Mouse (Mus musculus) testis, adult 2 months (tissue): ENCODE measurements at regions not wholly inside any gene's neighbourhood (a gene's known extent, or its start where the extent isn't known, plus 50 kb on each side); places are given as distances from the start of the nearest gene placed in this dataset.

Source experiments
- H3K27ac ChIP-seq: fragments of 200-500 bp; 2 replicates; pipeline ENCODE4 v1.5.1; 2012; ENCODE audit warnings: low read depth, low read length; ENCODE audit not compliant: control insufficient read depth, insufficient read depth
- H3K27me3 ChIP-seq: fragments of 200-500 bp; 2 replicates; pipeline ENCODE4 v1.6.1; 2012; ENCODE audit warnings: mild to moderate bottlenecking, low read length, moderate library complexity; ENCODE audit not compliant: control insufficient read depth, insufficient read depth
- H3K36me3 ChIP-seq: fragments of 200-500 bp; 2 replicates; pipeline ENCODE4 v1.6.1; 2012; ENCODE audit warnings: mild to moderate bottlenecking, low read length; ENCODE audit not compliant: control insufficient read depth, insufficient read depth
- H3K4me1 ChIP-seq: fragments of 200-500 bp; 2 replicates; pipeline ENCODE4 v1.6.1; 2012; ENCODE audit warnings: low read length; ENCODE audit not compliant: control insufficient read depth, insufficient read depth
- H3K4me3 ChIP-seq: fragments of 200-500 bp; 2 replicates; pipeline ENCODE4 v1.5.1; 2012; ENCODE audit warnings: low read depth, mild to moderate bottlenecking, low read length, moderate library complexity, mixed read lengths; ENCODE audit not compliant: control insufficient read depth
- CTCF ChIP-seq: fragments of 200-500 bp; IDR thresholded peaks from 2 replicates; pipeline ENCODE4 v1.5.1; 2012; ENCODE audit warnings: low read depth, mild to moderate bottlenecking, inconsistent platforms, low read length, moderate library complexity; ENCODE audit not compliant: control insufficient read depth, insufficient read depth, insufficient replicate concordance
- POLR2A ChIP-seq: fragments of 200-500 bp; IDR thresholded peaks from 2 replicates; pipeline ENCODE4 v1.6.1; 2012; ENCODE audit warnings: low read depth, mild to moderate bottlenecking, inconsistent platforms, low read length, moderate library complexity; ENCODE audit not compliant: control insufficient read depth

DNA sequence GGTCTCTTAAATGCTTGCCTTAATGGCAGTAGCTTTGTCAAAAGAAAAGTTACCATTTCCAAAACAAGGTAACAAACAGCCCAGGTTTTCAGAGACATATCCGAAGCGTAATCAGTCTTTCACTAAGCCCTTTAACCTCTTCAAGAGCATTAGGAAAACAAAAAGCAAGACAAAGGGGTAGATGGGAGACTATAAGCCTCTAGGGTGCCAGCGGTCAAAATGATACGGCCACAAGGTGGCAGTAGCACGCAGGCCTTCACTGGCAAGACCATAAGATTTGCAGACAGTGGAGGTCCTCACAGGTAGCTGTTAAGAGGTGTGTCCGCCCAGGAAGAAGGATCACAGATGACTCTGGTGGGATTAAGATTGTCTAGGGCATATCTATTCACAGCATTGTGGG, 618.4 kb upstream of the Tmem132c start:
- Histone ChIP-seq H3K36me3 (no peaks in the 10 kb centered on the region), H3K4me3 (no peak overlapping the region), H3K4me1 (no peaks in the 10 kb centered on the region), H3K27me3 (no peaks in the 10 kb centered on the region), H3K27ac (no peak overlapping the region)
- TF ChIP-seq CTCF: peak; percentile 69; the same call in 1 of the 2 replicates
- no peak for TF ChIP-seq POLR2A

- Histone ChIP-seq H3K4me1 (no peaks in the 10 kb centered on the region), H3K27ac (no peak overlapping the region), H3K4me3 (no peak overlapping the region), H3K36me3 (no peaks in the 10 kb centered on the region), H3K27me3 (no peaks in the 10 kb centered on the region)
- TF ChIP-seq POLR2A: no peak
Measured at GRCm38 (mm10) chr5:126629826-126630225, 611.8 kb upstream of the Tmem132c start.

DNA sequence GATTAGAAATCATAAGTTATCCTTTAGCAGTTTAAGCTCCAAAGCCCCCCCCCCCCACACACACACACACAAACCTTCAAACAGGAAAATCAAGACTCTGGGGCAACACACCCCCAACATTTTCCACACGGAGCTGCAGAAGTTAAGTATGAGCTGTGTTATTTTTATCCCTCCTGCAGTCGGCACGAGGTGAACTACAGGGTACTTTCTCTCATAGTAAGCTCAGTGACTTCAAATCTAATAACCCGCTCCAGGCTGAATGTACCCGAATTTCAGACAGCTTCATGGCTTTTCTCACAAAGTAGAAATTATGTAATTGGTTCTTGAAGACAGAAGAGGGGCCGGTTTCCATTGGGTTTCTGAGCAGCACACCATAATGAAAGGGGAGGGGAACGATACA, 591.2 kb upstream of the Tmem132c start:
- TF ChIP-seq POLR2A (no peak), CTCF (no peak)
- Histone ChIP-seq H3K27ac (no peak overlapping the region), H3K4me1 (no peaks in the 10 kb centered on the region; the same call in 1 of the 2 replicates), H3K27me3 (no peaks in the 10 kb centered on the region), H3K4me3 (no peak overlapping the region), H3K36me3 (no peaks in the 10 kb centered on the region)

GRCm38 (mm10) chr5:126651367-126651766, 590.2 kb upstream of the Tmem132c start:
- no peak overlapping the region for H3K27ac ChIP-seq
- TF ChIP-seq CTCF (no peak), POLR2A (no peak)
- no peaks in the 10 kb centered on the region; the same call in 1 of the 2 replicates for H3K4me1 ChIP-seq
- no peak overlapping the region for H3K4me3 ChIP-seq
- H3K36me3 ChIP-seq: no peaks in the 10 kb centered on the region
- H3K27me3 ChIP-seq: no peaks in the 10 kb centered on the region

- TF ChIP-seq CTCF: peak; percentile 55; the same call in 1 of the 2 replicates
- TF ChIP-seq POLR2A: no peak
- Histone ChIP-seq H3K27ac (no peak overlapping the region), H3K36me3 (no peaks in the 10 kb centered on the region), H3K4me1 (no peaks in the 10 kb centered on the region), H3K4me3 (no peak overlapping the region), H3K27me3 (no peaks in the 10 kb centered on the region)
Measured at GRCm38 (mm10) chr5:126662648-126663047, 579.0 kb upstream of the Tmem132c start.

DNA sequence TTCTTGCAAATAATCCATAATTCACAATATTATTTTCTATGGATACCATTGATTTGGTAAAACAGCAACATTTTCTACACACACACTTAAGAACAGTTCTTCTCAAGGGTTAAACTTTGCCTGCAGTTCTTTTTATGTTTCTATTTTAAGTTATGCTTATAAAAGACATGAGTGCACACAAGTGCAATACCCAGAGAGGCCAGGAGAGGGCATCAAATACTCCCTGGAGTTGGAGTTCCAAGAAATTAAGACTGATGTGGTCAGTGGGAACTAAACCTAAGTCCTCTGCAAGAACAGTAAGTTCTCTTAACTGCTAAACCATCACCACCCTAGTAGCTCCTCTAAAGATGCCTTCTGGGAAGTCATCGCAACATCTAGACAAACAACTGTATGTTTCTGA, 570.5 kb upstream of the Tmem132c start:
- no peak overlapping the region for H3K27ac ChIP-seq
- no peaks in the 10 kb centered on the region for H3K27me3 ChIP-seq
- TF ChIP-seq CTCF: no peak
- TF ChIP-seq POLR2A: no peak
- H3K4me3 ChIP-seq: no peak overlapping the region
- H3K36me3 ChIP-seq: no peaks in the 10 kb centered on the region
- no peaks in the 10 kb centered on the region for H3K4me1 ChIP-seq

GRCm38 (mm10) chr5:126680262-126680661, 561.3 kb upstream of the Tmem132c start:
- Histone ChIP-seq H3K4me3 (no peak overlapping the region), H3K4me1 (no peaks in the 10 kb centered on the region)

DNA sequence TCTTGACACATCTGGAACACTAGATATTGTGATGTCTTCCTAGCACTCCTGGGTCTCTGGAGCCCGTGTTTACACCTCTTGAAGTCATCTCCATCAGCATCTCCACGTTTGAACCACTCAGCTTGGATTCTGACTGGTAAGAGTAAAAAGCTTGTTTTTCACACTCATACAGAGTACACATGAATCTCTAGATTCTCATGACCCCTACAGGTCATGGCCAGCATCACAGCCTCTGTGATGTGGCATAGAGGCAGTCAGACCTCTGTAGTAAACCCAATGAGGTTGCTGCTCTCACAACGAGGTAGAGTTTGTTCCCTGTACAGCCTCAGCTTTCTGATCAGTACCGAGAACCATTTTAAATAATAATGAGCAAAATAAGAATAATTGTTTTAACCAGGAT, 542.3 kb upstream of the Tmem132c start:
- Histone ChIP-seq H3K27me3 (no peaks in the 10 kb centered on the region), H3K36me3 (no peaks in the 10 kb centered on the region), H3K4me1 (no peaks in the 10 kb centered on the region), H3K4me3 (no peak overlapping the region), H3K27ac (no peak overlapping the region)
- no peak for TF ChIP-seq CTCF
- no peak for TF ChIP-seq POLR2A

More at GRCm38 (mm10) chr5:126680262-126680661, 561.3 kb upstream of the Tmem132c start:
- Histone ChIP-seq H3K27ac (no peak overlapping the region), H3K27me3 (no peaks in the 10 kb centered on the region), H3K36me3 (no peaks in the 10 kb centered on the region)
- TF ChIP-seq POLR2A: no peak
- no peak for TF ChIP-seq CTCF
